ENCODE assay signal across 5 mouse cellular contexts in genomic region chr1:53538356-53538755, GRCm38 (mm10).
A peak's percentile ranks its signal among the peaks of the same experiment; 100 is the strongest.
DNase-seq lines count a peak whose midpoint lies in the region; ATAC-seq and TF ChIP-seq lines count a peak whose summit lies in the region.
"Not testable (repeated sequence)": the region's sequence is repeated elsewhere in the genome, so short reads cannot be mapped to it uniquely, and the experiment has no call there.

No protein-coding gene starts in this region.

- H3K4me2 ChIP-seq in kidney, postnatal 0 days (ENCODE audit: low read length); limb, embryonic 13.5 days (replicated peaks): not testable (repeated sequence)

- H3K4me3 ChIP-seq in kidney, adult 2 months (ENCODE audit: insufficient read depth, low read depth, low read length); kidney, postnatal 0 days (replicated peaks; ENCODE audit: low read depth, low read length); limb, embryonic 13.5 days: not testable (repeated sequence)

- TF ChIP-seq CTCF in kidney, adult 2 months (conservative IDR thresholded peaks at IDR 0.05; ENCODE audit: insufficient read depth, insufficient read length, low read depth, low read length); kidney, postnatal 0 days (IDR thresholded peaks at IDR 0.05; ENCODE audit: low read depth): not testable (repeated sequence)

- 56% methylated on average over 2 of the region's 2 CpGs for WGBS in kidney, adult 2 months
- WGBS in kidney, postnatal 0 days, result 59% methylated on average over 2 of the region's 2 CpGs
- WGBS in limb, embryonic 13.5 days, result 52% methylated on average over 2 of the region's 2 CpGs

- not testable (repeated sequence) for H3K4me1 ChIP-seq in kidney, adult 2 months (ENCODE audit: control insufficient read depth, insufficient read depth, low read length); kidney, postnatal 0 days (replicated peaks; ENCODE audit: insufficient read depth, low read length); limb, embryonic 13.5 days

- peak; percentile 39 for DNase-seq in kidney, adult 2 months
- DNase-seq in kidney, postnatal 0 days (ENCODE audit: low spot score), result not testable (repeated sequence)
- DNase-seq in kidney, postnatal 14 days, result peak; percentile 9
- DNase-seq in kidney, postnatal 4 days, result peak; percentile 4 to 26

- peak; percentile 79 for ATAC-seq in kidney, postnatal 0 days (replicated peaks; ENCODE audit: low FRiP score, low read depth)
- ATAC-seq in limb, embryonic 13.5 days (ENCODE audit: low FRiP score, low read depth), result 0 out of 2 replicates have a peak, but pooled peaks have one; percentile 66

- not testable (repeated sequence) for H3K27ac ChIP-seq in kidney, adult 2 months (ENCODE audit: insufficient read depth, low read depth, low read length); kidney, postnatal 0 days; limb, embryonic 13.5 days

- not testable (repeated sequence) for TF ChIP-seq POLR2A in kidney, adult 2 months (IDR thresholded peaks at IDR 0.05; ENCODE audit: low read depth, low read length)

- H3K9me3 ChIP-seq in kidney, postnatal 0 days (replicated peaks; ENCODE audit: low read length); limb, embryonic 13.5 days: not testable (repeated sequence)

- not testable (repeated sequence) for H3K9ac ChIP-seq in kidney, postnatal 0 days (ENCODE audit: low read depth, low read length); limb, embryonic 13.5 days

- H3K27me3 ChIP-seq in kidney, adult 2 months (replicated peaks; ENCODE audit: control insufficient read depth, insufficient read depth, low read length); kidney, postnatal 0 days (ENCODE audit: insufficient read depth, low read length); limb, embryonic 13.5 days: not testable (repeated sequence)

- not testable (repeated sequence) for H3K36me3 ChIP-seq in kidney, adult 2 months (ENCODE audit: control insufficient read depth, insufficient read depth, low read length); kidney, postnatal 0 days (ENCODE audit: insufficient read depth, low read length); limb, embryonic 13.5 days
